Mouse (Mus musculus): Measurements from ENCODE around the gene Snta1.

Snta1 gene

DNA sequence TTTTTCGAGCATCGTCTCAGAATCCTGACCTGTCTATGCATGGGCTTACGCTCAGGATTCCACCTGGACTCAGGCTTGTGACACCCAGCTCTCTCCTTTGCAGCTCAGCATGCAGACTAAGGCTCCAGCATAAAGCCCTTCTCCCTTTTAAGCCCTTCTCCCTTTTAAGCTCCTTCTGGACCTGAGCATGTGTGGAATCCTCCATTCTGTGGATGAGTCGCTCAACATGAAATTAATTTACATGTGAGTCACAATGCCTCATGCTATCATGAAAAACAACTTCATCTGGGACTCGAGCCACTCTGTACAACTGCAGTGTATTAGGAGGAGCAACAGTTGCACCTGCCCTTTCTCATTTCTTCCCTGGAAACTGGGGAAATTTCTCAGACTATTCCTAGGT is 14.3 kb upstream of the Snta1 start:
- DNase-seq (ENCODE audit: low spot score) = no peak

DNA sequence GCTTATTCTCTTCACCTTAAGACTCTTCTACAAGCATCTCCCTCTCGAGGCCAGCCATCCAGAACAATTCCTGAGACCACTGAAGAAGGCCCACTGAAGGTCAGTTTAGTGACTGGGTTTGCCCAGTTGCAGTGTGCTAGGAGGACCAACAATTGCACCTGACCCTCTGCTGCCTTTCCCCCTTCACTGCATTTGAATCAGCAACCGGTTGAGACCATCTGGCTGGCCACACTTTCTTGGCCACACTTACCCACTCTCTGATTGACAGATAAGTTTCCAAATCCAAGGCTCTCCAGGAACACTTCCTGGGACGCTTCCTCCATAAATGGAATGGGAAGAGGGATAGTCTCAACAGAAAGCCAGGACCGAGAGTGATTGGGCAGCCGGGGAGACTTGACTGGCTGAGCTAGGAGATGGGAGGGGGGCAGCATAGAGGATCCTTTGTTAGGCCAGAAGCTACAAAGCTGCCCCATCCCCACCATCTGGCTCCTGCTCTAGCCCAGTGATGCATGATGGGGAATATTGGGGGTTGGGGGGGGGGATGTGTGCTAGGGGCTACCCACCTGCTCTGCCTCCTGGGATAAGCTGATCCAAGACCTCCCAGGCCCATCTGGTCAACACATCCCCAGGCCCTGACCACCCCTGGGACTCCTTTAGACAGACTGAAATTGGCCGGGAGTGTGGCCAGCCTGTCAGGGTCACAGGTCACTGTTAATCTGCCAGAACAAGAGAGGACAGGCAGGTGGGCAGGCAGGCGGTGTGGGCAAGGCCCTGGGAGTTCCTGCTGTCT is 13.2 kb upstream of the Snta1 start:
- DNase-seq (ENCODE audit: low spot score) = no peak

DNA sequence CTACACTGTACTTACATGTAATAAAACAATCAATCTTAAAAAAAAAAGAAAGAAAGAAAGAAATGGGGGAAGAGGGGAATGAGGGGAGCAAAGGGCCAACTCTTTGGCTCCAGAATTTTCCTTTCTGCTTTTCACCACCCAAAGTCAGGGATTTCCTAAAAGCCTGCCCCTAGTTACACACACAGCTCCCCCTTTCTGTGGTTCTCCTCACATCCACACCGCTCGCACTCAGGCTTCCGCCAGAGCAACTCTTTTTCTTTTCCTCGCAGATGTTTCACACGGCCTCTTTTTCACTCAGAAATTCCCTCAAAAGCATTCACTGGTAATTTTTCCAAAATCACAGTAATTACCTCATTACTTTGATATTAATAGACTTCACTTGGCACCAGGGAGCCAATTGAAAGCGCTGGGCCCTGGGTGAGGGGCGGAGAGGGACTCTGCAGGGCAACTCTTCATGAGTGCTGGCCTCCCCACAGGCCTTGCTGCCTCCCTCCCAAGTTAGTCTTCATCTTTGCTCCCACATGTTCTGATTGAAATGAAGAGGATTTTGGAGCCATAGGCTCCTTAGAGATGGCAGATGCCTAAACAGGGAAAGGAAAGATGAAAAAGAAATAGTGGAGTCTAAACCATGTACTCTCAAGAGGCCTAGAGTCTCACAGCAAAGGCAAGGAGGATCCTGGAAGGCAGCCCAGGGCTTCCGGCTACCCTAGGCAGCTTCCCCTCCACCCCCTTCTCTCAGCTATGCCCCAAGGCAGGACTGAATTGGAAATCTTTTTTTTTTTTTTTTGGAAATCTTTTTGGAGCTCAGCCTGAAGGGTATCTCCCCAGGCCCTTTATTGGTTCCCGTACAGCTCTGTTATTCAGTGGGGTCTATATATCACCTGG is 12.0 kb upstream of the Snta1 start:
- DNase-seq (ENCODE audit: low spot score) = no peak

DNA sequence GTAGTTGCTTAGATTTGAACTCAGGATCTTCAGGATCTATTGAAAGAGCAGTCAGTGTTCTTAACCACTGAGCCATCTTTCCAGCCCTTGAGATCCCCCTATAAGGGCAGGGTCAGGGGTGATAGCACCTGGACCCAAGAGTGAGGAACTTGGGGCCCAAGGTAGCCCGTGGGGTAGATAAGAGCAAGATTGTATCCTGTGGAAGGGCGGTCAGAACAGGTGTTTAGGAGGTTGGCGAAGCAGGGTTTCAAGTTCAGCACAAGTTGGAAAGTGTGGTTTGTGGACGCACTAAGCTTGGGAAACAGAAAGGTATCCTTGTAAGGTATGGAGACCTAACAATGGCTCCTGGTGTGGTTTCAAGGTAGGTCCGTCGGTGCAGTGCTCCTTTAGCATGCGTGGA is 10.1 kb upstream of the Snta1 start:
- no peak for DNase-seq (ENCODE audit: low spot score)

DNA sequence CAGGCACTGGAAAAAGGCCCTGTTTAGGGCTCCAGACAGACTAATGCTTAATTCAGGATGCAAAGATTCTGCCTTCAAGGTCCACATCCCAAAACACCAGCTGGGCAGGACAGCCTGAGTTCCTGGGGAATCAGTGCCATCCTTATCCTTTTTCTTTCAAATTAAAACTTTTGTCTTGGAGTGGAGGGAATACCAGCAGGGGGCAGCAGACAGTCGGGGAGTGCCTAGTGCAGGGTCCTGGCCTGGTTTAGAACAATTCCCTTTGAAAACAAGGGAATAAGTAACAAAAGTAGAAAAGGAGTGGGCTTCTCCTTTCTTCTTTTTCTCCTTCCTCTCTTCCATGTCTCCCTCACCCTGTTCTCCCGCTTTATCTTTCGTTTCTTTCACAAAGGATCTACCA is 9.2 kb upstream of the Snta1 start:
- no peak for DNase-seq (ENCODE audit: low spot score)

DNA sequence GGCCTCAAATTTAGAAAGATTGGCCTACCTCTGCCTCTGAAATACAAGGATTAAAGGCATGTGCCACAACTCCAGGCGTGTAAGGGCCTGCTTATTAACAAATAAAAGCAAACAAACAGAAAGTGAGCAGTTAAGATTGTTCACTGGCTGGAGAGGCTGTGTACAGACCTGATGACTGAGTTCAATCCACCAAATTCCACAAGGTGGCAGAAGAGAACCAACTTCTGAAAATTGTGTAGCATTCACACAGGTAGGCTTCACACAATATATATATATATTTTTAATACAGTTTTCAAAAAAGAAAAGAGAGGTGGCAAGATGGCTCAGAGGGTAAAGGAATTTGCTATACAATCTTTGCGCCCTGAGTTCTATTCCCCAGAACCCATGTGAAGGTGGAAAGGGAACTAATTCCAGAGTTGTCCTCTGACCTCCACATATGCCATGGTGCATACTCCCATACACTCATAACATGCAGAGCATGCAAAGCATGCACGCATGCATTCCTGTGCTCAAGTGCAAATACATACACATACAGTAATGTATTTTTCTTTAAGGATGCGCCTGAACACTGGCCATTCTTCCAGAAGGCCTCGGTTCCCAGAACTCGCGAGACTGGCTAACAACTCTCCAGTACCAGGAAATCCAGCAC is 4.2 kb upstream of the Snta1 start:
- DNase-seq (ENCODE audit: low spot score) = no peak

DNA sequence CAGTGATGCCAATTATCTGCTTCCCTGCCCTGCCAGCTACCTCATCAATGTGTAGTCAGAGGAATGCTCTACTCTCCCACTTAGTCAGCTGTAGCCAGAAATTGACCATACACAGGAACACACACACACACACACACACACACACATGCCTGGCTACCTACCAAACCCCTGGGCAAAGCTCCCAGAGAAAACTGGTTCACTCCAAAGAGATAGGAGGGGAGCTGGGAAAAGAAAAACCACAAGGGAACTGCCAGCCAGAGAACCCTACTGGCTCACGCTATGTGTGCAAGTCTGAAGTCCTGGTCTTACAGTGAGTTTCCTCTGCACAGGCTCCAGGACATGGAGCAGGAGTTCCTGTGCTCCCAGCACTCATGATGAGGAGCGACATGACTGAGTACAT is 2.5 kb upstream of the Snta1 start:
- DNase-seq (ENCODE audit: low spot score) = no peak

DNA sequence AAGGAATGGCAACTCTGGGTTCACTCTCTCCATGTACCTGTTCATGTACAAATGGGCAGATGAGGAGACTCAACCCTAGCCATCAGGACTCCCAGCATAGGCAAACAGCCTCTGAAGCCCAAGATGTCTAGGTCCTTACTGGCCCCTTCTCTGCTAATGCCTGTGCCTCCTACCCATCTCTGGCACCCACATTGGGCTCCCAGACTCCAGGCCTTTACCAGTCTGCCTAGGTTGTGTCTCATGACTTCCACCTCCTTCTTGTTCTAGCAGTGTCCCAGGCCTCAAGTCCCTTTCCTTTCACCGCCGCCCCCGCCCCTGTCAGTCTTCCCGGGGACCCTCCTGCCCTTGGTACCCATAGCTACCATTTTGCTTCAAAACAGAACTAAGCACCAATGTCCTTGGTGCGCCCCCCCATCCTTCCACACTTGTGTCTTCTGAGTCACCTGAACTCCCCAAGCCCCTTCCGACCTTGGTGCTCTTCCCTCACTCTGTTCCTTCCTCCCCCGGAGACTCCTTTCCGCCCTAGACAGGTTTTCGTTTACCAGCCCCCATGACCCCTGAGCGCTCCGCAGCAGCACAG is 746 bp downstream of the Snta1 start:
- DNase-seq (ENCODE audit: low spot score) = no peak

DNA sequence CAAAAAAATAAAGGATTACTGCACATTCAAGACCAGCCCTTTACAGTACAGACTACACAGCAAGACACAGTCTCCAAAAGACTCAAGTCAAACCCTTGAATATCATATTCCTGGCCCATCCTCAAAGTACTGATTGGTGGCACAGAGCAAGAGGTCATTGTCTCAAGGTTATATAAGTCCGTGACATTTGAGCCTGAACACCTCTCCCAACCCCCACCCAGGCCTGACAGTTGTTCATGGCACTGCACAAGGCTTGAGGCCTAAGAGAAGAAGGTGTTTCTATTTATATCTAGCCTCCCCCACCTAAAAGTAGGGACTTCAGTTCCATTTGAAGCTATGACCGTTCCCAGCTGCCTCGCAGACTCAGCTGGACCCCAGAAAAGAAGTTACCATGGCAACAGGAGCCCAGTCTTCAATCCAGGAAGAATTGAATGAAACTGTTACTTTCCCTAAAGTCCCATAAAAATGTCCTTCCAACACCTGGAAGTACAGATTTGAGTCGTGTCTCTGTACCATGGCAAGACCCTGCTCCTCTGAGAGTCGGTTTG is 2.4 kb downstream of the Snta1 start:
- no peak for DNase-seq (ENCODE audit: low spot score)

DNA sequence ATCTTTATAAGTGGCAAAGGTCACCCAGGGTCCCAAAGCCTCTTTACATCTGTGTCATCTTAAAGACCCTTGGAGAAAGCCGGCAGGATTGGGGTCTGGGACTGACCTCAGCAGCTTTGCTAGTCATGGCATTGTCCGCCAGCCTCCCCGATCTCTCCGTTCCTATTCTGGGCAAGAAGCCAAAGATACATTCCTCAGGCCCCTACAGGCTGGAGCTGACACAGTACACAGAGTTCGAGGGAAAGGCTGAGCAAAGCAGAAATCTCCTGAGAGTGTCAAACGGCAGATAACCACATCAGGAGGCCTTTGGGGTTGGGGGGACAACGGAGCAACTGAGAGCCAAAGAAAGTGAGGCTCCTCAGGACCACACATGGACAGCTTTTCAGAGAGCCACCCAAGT is 5.1 kb downstream of the Snta1 start:
- DNase-seq (ENCODE audit: low spot score) = no peak

DNA sequence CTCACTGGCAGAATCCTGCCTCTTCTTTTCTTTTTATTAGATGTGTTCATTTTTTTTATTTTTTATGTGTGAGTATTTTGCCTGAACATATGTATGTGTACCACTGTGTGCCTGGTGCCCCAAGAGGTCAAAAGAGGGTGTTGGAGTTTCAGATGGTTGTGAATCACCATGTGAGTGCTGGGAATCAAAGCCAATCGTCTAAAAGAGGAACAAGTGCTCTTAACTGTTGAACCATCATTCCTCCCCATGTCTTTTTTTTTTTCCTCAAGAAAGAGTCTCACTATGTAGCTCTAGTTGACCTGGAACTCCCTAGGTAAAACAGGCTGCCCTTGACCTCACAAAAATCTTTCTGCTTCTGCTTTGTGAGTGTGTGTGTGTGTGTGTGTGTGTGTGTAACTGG is 5.9 kb downstream of the Snta1 start:
- no peak for DNase-seq (ENCODE audit: low spot score)

DNA sequence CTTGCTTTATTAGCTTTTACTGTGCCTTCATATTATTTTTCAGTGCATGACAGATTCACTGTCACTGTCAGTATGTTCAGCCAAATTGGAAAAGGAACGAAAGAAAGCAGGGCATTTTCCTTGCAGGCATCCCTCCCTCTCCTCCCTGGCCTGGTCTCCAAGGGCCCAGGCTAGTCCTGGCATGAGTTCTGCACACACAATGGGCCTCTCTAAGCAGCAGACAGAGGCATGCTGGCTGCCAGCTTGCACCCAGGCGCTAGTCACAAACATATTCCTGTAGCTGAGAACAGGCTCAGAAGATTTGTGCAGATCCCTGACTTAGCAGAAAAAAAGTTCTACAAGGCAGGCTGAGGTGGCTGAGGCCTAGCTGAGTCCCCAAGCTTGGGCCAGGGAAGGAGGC is 8.6 kb downstream of the Snta1 start:
- no peak for DNase-seq (ENCODE audit: low spot score)

DNA sequence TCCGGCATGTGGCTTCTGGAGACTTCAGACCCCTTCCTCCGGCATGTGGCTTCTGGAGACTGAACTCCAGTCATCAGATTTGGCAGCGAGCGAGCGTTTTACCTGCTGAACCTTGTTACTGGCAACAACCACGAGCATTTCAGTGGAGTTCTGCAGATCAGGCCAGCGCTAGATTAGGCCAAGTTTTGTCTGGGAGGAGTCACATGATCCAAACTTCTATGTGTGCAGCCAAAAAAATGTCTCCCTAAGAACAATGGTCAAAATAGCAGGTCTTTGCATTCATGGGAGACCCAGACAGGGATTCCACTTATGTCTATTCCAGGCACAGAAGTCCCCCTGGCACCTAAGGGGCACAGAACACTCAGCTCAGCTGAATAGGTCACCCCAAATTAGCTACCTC is 9.6 kb downstream of the Snta1 start:
- no peak for DNase-seq (ENCODE audit: low spot score)

DNA sequence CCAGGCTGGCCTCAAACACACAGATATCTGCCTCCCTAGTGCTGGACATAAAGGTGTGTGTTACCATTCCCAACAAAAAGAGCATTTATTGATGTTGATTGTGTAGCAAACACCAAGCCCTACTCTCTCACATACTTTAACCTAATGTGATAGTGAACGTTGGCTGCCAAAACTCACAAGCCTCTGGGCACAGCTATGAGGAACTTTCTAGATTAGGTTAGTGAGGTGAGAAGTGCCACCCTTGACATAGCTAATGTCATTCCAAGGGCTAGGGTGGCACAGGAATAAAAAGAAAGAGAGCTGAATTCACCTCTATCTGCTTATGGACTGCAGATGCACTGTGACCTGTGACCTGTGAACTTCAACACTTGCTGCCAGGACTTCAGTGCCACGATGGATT is 11.4 kb downstream of the Snta1 start:
- no peak for DNase-seq (ENCODE audit: low spot score)

DNA sequence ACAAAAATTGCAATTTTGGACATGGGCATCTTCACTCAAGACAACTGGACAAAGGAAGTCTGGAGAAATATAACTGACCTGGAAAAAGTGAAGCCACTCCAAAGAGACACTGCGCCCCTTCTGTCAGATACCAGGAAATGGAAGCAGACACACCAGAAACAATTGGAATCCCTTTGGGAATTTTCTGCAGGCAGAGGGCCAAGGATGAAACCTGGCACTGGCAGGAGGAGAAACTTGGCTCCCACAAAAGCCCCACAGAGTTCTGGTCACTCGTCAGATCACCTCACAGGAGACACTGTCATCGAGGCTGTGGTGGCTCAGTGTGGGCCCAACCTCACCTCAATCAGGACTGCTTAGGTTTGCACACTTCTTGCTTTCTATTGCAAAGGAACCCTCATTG is 13.3 kb downstream of the Snta1 start:
- no peak for DNase-seq (ENCODE audit: low spot score)

DNA sequence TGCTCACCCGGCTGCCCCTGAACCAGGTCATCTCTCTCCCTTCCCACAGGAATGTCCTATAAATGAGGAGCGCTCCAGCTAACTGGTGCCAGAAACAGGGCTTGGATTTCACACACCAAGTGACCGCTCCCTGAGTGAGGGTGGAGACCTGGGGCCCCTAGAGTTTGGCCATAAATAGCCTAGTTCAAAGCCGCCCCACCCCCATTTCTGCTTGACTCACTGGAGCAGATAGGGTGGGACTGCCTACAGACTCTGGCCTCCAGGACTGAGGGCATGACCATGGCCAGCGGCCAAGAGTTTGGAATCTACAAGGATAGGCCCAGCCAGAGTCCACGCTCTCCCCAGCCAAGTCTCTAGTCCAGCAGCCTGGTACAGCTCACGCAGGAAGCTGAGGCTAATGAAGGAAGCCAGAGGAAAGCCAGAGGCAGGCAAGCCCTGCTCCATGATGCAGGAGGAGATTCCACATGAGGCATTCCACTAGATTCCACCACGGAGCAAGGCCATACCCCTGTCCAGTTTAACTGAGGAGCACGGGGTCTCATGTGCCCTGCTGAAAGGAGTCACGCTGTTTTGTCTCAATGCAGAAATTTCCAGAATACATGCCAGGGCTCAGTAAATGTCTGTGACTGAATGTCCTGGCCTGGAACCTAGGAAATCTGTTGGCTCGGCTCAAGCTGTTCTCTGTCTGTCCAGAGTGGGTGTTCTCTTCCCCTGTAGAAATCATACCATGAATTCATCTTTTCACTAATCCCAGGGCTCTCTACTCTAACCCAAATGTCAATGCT is 17.5 kb downstream of the Snta1 start:
- DNase-seq (ENCODE audit: low spot score) = peak; percentile 38

DNA sequence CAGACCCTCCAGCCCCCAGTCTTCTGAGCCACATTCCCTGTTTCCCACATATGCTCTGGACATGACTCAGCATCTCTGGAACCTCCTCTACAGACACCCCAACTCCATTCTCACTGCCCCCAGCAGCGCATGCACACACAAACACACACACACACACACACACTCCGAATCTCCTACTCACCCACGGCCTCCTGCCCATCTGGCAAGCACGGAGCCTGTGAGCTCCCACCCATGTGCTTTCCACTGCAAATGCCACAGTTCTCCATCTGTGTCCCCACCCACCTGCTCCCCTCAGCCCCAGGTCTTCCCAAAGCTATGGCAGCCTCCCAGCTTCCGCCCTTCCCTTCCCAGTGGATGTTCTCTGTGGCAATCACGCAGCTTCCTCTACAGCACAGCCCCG is 28.8 kb downstream of the Snta1 start:
- no peak for DNase-seq (ENCODE audit: low spot score)

DNA sequence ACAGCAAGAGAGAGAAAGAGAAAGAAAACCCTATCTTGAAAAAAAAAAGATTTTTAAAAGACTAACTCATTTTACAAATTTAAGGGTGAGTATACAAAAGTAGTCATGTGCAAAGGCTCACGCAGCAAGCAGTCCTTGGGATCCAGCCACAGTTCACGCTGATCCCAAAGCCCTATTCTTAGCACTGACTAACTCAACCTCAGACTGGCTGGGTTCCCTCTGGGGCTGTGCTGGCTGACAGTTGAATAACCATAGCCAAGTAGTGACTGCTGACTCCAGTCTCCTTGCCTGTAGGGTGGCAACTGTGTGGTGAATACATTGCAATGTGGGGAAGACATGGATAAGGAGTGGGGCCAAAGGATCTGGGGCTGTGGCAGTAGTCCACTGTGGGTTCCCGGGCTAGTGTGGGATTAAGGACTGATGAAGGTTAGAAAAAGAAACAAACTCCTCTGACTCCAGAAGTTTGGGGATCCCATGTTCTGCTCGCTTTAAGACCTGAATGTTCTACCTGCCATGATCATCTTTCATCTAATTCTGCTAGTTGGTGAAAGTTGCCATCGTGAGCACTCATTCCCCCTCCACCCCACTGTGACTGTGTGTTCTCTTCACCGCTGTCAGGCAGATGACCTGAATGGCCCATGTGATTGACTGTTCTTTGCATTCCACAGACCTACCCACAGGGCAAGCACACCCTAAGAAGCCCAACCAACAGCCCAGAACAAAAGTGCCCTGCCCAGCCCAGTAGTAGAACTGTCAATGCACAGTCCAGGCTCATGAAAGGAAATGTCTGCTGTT is 32.9 kb downstream of the Snta1 start:
- no peak for DNase-seq (ENCODE audit: low spot score)

DNA sequence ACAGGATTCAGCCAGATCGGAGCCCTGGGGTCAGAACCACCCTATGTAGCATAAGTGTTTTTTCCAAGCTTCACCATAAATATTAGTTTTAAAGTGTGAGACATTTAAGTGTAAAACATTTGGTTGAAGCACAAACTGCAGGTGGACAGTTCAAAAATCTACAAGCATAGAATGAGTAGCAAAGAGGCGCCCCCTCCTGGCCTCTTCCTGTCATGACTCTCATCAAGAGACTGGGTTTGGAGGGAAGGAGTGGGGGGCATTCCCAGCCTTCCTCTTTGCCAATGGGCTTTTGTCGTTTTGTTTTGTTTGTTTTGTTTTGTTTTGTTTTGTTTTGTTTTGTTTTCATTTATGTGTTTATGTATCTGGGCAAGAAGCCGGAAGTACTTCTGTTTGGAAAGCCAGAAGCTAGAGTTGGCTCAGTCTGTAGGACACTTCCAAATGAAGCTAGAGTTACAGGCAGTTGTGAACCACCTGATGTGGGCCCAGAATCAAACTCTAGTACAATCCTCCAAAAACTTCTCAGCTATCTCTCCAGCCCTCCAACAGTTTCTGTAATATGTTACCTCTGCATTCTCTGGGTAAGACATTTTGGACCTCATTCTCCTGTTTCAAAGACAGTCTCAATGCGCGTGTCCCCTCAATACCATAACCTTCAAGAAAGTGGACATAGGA is 33.8 kb downstream of the Snta1 start:
- no peak for DNase-seq (ENCODE audit: low spot score)

DNA sequence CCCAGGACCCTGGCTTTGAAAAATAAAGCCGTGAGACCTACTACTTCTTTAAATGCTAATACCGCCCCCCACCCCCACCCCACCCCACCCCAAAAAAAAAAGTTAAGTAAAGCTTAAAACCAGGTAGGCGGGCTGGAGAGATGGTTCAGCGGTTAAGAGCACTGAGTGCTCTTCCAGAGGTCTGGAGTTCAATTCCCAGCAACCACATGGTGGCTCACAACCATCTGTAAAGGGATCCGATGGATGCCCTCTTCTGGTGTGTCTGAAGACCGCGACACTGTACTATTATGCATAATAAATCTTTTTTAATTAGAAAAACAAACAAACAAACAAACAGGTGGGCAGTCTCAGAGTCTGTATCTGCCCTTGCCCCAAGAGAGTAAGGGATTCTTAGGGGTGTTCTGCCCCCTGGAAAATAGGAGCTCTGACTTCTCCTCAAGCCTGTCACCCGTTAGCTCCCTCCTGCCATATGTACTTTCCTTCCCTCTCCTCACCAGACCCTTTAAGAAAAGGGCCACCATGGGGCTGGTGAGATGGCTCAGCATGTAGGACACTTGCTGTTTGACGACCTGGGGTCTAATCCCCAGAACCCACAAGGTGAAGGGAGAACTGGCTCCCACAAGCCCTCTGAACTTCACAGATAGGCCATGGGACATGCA is 34.9 kb downstream of the Snta1 start, which contains the start of gene Cdk5rap1:
Gene Cdk5rap1, minus strand, starts transcription at position 169 of the 659 bp plus-strand sequence.
- no peak for DNase-seq (ENCODE audit: low spot score)

Data from urinary bladder, postnatal 10 days (tissue).